Mouse (Mus musculus) layer of hippocampus, adult 2 months (tissue): Measurements from ENCODE around the gene Npas3. TPM values are rescaled to one million over a fixed set of nuclear protein-coding genes. Genes with fewer than 3 reads are reported as not detected.

ENCODE experiments used
- DNase-seq, 2 experiments: peaks; one replicate each; pipeline ENCODE4 v3.0.0; 2022; ENCODE audit warnings: low spot score in 2 of 2
- H3K27ac ChIP-seq: fragments of 200-600 bp; 2 replicates; pipeline ENCODE4 v1.8.1; 2022
- H3K4me3 ChIP-seq: fragments of 200-600 bp; 2 replicates; pipeline ENCODE4 v1.8.1; 2022; ENCODE audit warnings: mild to moderate bottlenecking
- CTCF ChIP-seq: fragments of 200-600 bp; conservative IDR thresholded peaks from 2 replicates; pipeline ENCODE4 v1.8.1; 2022; ENCODE audit warnings: antibody characterized with exemption, mild to moderate bottlenecking, moderate library complexity
- total RNA-seq, 2 experiments: library from RNA; stranded (reverse); gene quantifications; 2 replicates each; pipeline ENCODE4 v1.2.3; 2021

Npas3 gene
- total RNA-seq, 2 experiments from 2014 or later = 22.9 to 29.1 TPM

DNA sequence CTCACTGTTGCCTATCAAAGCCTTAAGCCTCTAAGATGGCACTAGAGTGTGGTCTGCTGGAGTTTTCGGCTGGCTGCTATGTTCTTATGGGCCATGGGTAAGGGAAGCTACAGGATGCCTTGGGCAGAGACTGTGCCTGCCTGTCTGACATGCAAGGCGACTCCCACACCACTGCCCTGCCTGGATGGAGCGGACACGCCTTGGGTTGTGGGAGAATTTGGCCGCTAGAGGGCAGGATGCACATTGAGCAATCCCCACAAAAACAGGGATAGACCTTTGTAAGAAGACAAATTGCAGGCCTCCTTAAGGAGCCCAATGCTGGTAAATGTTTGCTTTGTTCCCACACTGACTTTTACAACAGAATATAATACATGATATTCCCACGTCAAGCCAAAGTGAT lies 850.3 kb downstream of the Npas3 start:
- peak; percentile 92 for TF ChIP-seq CTCF

DNA sequence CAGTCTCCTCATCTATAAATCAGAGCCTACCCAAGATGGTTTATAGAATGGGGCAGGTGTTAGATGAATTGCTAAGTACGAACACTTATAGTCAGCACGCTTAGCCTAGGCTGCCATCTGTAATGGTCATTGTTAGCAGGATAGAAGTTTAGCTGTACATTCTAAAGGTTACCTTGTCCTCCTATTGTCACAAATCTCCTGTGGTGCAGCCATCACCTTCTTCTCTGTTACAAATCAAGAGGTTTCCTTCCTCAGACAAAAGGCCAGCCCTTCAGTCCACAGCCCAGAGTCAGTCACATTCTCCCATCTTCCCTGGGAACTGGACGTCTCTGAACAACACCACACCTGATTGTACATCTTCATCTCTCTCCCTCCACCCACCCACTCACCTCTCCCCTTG lies 851.0 kb downstream of the Npas3 start:
- H3K4me3 ChIP-seq = no peak overlapping the region
- TF ChIP-seq CTCF = no peak
- no peak overlapping the region for H3K27ac ChIP-seq
- no peak for DNase-seq

More for the DNA sequence above, 850.3 kb downstream of the Npas3 start:
- DNase-seq = peak; percentile 32 to 65
- H3K27ac ChIP-seq = no peak overlapping the region
- no peak overlapping the region for H3K4me3 ChIP-seq

DNA sequence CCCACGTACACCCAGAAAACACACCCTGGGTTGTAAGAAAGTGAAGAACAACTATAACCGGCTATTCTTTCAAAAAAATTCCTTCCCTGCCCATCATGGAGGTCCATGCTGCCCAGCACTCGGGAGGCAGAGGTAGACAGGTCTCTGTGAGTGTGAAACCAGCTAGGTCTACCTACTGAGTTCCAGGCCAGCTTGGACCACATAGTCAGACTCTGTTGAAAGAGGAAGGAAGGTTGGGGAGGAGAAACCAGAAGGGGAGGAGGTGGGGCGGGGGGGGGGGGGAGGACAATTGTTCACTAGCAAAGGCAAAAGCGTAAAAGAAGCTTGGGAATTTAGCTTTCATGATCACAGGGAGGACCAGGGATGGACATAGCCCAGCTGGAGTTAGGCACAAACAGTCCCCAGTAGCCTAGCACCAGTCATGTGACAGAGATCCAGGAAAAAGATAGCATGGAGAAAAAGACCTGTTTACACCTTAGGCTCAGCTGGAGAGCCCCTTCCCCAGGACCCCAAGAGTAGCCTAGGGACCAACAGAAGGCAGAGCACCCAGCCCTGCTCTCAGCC lies 852.9 kb downstream of the Npas3 start:
- no peak overlapping the region for H3K27ac ChIP-seq
- no peak for TF ChIP-seq CTCF
- DNase-seq = no peak
- no peak overlapping the region for H3K4me3 ChIP-seq

- no peak for TF ChIP-seq CTCF
Observed at GRCm38 (mm10) chr12:54102500-54102899, 854.0 kb downstream of the Npas3 start.

DNA sequence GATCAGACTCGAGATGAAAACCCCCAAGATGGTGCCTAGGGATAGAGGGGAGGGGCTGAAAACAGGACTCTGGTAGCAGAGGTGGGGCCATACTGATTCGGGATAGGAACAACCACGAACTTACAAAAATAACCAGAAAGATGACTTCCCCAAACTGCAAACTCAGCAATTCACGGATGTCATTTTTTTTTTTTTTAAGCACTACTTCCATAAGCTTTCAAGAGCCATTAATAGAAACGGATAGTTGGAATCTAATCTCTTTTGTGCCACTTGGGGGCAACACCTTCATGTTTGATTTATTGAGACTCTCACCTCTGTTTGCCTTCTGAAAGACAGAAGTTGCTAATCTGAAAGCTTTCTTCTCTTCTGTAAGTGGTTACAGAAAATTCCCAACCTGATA lies 857.1 kb downstream of the Npas3 start:
- peak; percentile 16 to 31 for DNase-seq
- no peak overlapping the region for H3K4me3 ChIP-seq
- peak; percentile 75 for TF ChIP-seq CTCF
- no peak overlapping the region for H3K27ac ChIP-seq

More at GRCm38 (mm10) chr12:54102500-54102899, 854.0 kb downstream of the Npas3 start:
- Histone ChIP-seq H3K27ac (no peak overlapping the region), H3K4me3 (no peak overlapping the region)
- DNase-seq = no peak

- H3K27ac ChIP-seq = no peak overlapping the region
- no peak overlapping the region for H3K4me3 ChIP-seq
- DNase-seq = no peak
- no peak for TF ChIP-seq CTCF
Observed at GRCm38 (mm10) chr12:54105946-54106345, 857.5 kb downstream of the Npas3 start.

DNA sequence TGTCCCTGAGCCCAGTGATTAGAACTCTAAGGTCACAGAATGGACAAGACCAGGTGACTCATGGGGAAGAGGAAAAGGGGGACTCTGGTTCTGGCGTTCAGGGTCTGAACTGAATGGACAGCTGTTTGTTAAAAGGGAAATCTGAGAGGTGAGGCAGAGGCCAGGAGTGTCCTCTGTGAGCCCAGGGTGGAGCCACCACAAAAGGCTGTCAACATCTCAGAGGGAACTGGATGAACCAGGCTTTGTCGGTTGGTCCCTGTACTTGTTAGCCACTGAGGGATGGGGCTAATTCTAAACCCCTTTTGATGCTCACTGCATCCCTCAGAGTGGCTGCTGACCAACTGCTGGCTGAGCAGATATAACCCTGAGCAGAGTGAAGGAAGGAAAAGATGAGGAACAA lies 861.9 kb downstream of the Npas3 start:
- no peak for DNase-seq
- Histone ChIP-seq H3K4me3 (no peak overlapping the region), H3K27ac (no peak overlapping the region)
- TF ChIP-seq CTCF = no peak

GRCm38 (mm10) chr12:54110930-54111329 lies 862.5 kb downstream of the Npas3 start:
- H3K4me3 ChIP-seq = no peak overlapping the region
- TF ChIP-seq CTCF = no peak
- DNase-seq = no peak
- H3K27ac ChIP-seq = no peak overlapping the region

GRCm38 (mm10) chr12:54120386-54120785 lies 871.9 kb downstream of the Npas3 start:
- DNase-seq = no peak
- Histone ChIP-seq H3K27ac (no peak overlapping the region), H3K4me3 (no peak overlapping the region)
- no peak for TF ChIP-seq CTCF

- no peak for DNase-seq
- TF ChIP-seq CTCF = no peak
Observed at GRCm38 (mm10) chr12:54121286-54121685, 872.8 kb downstream of the Npas3 start.

More at GRCm38 (mm10) chr12:54121286-54121685, 872.8 kb downstream of the Npas3 start:
- no peak overlapping the region for H3K4me3 ChIP-seq
- no peak overlapping the region for H3K27ac ChIP-seq
